Mouse (Mus musculus): ENCODE results near the gene Il1a.
A peak's percentile ranks its signal among the peaks of the same experiment; 100 is the strongest.

Il1a gene

DNA sequence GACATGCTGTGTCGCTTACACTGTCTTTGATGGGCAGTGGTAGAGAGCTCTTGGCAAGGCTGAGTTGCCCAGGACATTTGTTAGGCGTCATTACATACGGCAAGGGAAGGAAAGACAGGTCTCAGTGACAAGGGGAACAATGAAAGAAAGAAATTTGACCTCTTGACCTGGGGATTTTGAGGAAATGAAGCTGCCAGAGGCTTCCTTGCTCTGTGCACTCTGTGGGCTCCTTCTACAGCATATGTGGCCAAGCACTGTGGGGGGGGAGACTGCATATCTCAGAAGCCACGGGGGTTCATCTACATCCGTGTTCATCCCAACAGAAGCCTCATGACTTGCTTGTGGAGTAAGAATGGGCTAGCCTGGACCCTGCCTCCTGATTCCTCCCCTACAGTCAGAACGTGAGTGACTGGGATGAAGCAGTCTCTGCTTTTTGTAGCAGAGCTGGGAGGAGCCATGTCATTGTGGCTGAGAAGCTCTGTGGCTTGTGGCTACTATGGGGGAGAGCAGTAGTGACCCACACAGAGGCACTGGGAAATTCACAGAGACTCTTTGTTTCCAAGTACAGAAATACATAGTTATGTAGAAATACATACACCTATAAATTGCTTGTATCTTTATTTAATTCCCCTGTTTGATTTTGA, 48.5 kb downstream of the Il1a start:
- no peak for DNase-seq

DNA sequence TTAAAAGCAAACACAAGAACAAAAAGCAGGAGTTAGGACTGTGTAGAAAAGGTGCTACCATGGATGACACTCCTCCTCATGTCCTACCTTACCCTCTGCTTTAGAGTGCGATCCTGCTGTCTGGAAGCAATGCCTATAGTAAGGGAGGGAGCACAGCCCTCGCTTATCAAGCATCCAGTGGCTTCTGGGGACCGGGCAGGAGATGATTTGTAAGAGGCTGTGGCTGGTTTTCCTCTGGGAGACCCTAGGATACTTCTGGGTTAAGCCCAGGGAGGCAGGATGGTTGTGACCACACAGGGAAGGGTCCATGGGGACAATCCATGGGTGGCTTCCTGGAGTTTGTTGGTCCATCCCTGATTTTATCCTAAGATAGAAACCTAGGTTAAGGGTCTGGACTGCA, 49.1 kb downstream of the Il1a start:
- DNase-seq, result no peak

DNA sequence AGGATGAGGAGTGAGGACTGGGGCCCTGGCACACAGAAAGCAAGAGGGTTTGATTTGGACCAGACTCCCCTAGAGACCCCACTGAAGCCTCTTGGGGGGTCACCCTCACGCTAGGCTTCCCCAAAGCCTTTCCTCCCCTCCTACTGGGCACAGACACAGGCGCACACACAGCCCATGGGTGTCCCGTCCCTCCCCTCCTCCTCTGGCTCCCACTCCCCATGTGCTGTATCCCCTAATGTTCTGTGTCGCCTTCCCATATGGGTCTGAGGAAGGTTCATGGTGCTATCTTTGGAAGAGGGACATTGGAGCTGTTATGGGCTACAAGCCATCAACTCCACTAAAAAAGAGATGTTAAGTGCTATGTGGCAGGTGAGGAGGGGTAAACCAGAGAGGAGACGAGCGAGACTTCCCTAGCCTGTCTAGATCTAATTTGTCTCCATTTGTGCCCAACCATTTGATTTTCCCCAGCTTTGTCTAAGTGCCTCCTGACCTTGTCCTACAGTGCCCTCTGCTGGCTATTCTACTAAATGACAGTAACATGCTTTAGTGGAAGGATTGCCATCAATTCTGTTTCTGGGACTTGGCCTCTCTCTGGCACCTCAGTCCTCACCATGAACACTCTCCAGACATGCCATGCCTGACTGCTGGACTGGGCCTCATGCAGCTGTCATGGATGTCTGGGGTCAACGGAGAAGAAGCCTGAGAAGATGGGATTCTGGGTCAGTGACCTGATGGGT, 51.1 kb downstream of the Il1a start:
- DNase-seq, result peak; percentile 47 to 64

DNA sequence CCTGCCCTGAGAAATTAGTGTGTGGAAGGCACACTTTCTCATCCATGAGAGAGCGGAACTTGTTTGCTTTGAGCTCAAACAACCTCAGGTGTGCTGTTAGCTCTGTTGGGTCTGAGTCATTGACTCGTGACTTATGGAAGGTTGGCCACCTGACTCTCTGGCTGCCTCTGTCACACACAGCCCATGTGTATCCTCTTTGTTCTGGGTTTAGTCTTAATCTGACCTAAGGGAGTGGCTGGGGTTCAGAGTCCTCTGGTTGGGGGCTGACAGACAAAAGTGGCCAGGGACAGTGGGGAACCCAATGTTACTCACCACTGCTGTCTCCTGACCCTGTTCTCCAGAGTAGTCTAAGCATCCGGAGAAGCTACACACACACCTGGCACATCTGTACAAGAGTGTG, 51.7 kb downstream of the Il1a start:
- no peak for DNase-seq

DNA sequence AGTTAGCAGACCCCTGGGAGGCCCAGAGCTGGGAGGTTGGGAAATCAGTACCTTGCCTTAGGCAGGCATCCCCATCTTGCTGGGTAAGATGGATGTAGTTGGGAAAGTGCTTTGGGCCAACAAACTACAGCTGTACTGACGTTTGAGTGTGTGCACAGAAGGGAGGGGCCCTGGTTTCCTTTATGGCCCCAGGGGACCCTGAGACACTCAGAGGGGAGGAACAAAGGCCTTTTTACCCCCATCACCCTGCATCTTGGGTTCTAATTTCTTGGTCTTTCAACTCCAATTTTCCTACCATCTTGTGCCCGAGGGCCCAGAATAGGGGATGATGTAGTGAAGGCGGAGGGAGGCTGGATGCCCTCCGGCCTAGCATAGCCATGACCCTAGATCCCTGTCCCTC, 53.8 kb downstream of the Il1a start:
- DNase-seq, result no peak

- no peak for DNase-seq
Measured at GRCm38 (mm10) chr2:129254076-129254475, 55.7 kb downstream of the Il1a start.

- DNase-seq, result no peak
Measured at GRCm38 (mm10) chr2:129253631-129253970, 56.2 kb downstream of the Il1a start.

DNA sequence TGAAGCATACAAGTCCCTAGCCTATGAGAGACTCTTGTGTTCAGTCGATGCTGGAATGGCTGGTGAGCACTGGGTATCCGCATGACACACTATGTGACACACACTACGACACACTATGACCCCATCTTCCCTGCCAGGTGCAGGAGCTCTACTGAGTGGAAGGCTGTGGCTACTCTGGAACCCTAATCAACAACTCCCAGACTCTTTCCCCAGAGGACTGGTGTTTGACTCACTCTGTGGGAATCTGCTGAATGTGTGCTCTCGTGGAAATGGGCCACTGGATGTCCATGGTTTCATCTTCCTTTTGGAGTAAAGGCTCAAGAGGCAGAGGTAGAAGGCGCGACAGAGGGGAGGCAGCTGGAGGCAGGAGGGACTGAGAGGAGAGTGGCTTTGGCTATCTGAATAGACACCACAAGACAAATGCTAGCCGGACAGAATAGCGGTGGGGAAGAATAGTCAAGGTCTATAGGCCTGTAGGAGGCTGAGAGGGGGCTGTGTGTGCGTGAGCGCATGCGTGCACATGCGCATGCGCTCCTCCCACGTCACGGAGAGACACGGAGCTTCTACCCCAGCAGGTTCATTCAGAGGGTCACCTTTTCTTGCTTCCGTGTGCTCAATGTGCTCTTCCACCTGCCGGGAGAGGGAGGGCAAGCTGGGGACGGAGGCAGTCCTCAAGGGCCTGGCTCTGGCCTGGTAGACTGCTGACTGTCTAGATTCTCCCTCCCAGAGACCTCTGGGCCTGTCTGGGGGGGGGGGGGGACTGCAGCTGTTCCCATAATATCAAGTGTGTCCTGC, 56.7 kb downstream of the Il1a start:
- no peak for DNase-seq
